Mouse (Mus musculus): ENCODE results near the gene Lypla2.
A peak's percentile ranks its signal among the peaks of the same experiment; 100 is the strongest.
"Not testable (repeated sequence)": the region's sequence is repeated elsewhere in the genome, so short reads cannot be mapped to it uniquely, and the experiment has no call there.

Lypla2 gene

DNA sequence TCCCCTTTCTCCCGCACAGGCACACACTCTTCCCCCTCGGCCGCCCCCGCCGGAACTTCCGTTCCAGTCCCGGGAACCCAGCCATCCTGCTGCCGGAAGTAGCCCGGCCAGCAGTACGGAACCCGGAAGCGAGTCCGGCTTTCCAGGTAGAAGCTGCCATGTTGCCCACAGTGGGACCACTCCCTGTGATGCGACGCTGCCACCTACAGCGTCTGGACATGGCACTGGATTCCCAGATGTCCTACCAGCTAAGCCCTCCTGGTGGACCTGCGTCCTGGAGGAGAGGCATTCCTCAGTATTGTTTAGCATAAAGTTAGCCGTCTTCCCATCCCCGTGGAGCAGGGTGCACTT lies at the start of gene Lypla2:
Lypla2 (minus strand) TSS at position 71 of the 351 bp plus-strand sequence.
- peak; percentile 92 for DNase-seq

DNA sequence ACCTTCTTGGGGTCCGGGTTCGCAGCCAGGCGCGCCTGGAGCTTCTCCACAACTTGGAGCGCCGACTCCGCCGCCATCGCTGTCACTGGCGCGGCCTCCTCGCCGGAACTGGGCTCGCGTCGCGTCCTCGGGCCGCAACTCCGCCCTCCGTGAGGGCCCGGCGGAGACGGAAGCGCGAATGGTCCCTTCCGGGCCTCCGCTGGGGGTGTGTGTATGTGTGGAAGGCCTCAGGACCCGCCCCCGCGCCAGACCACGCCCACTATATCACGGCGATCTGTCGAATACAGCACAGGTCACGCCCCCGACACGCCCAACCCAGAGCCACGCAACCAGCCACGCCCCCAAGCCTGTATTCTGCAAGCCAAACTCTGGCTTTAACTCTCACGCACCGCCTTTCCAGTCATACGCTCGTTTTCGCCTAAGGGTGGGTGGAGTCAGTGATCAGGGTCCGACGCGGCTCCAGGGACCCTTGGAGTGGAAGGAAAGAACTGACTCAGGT lies 49.2 kb upstream of the Lypla2 start, which contains the start of gene Eloa:
Eloa (minus strand) TSS at position 215 of the 499 bp plus-strand sequence.
- DNase-seq = peak; percentile 100

DNA sequence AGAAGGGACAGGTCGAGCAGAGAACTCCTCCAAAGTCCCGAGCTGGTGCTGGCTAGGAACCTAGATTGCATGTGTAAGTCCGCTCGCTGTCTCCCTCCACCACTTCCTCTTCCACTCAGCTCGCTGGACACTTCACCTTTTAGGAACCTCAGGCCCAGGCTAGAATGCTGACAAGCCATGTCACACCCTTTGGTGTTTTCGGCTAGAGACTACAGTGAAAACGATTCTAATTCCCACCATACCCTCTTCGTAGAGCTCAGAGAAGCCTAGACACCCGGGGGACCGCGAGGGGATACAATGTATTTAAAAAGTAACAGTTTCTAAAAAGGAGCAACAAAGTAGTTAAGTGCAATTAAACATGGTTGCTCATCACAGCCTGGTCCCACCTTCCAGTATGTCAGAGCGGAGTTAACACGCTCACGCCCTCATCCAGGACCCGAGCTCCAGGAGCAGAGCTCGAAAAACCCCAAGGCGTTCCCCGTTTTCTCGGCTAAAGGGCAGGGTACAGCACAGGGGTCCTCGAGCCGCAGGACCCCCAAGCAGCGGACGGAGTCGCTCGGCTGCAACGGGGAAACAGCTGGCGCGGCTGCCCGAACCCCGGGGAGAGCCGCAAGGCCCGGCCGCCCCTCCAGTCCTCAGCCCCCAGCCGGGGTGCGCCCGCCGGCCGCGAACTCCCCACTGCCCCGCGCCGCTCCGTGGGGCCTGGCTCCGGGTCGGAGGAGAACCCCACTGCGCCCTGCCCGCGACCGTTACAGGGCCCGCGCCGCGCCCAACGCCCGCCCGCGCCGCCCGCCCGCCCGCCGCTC lies 48.5 kb upstream of the Lypla2 start:
- peak; percentile 24 for DNase-seq

DNA sequence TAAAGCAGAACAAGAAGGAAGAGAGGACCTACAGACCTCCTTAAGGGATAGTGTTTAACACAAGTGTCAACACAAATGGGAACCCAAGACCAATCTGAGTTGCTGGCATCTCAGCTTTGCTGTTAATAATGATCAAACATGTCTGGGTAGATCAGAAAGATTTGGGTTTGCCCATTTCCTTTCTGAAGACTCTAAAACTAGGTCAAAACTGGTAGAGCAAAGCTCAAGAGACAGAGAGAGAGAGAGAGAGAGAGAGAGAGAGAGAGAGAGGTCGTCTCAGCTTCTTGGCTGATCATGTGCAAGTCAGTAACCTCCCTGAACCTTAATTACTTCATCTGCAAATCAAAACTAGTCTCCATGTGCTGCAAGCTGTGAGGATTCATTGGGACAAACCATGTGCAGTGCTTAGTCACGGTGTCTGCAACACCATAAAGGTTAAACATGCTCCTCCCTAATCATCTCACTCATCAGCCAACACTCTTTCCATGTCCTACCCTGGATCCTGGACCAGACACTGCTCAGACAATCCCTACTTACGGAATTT lies 43.7 kb upstream of the Lypla2 start:
- DNase-seq = no peak

DNA sequence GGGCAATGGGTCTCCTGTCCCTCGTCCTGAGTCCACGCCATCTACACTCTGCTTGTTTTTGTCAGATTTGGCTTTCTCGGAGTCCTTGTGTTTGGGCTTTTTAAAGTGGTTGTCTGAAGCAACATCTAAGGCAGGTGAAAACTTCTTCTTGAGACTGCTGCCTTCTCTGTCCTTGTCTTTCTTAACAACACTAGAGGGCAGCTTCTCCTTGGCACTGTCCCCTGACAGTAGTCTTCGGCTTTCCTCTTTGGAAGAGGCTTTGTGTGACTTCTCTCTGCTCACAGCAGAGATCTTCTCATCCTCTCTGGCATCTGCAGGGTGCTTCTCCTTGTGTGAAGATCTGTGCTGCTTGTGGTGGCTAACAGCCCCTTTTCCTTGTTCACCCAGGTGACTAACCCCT lies 38.2 kb upstream of the Lypla2 start:
- DNase-seq = no peak

DNA sequence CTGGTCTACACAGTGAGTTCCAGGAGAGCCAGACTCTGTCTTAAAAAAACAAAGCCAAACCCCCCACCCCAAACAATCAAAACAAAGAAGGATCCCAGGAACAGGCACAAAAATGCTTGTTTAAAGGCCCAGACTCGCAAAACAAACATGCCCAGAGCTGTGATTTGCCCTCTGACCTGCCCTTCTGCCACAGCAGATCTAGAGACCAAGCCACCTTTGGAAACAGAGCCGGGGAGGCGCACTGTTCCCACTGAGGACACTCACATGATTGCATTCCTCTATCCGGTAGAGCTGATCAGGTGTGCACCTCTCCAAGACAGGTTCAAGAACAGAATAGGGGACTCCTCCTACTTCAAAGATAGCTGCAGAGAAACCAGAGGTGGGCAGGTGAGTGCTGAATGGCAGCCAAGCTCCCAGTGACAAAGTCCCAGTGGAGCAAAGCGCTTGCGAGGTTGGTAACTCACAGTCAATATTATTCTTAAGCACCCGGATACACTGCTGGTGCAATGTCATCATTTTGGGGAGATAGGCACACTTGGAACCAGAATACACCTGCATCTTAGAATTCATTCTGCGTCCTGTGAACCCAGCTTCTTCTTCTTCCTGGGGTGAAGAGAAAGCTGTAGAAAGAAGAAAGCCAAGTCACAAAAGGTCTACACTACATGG lies 36.5 kb upstream of the Lypla2 start:
- DNase-seq = no peak

DNA sequence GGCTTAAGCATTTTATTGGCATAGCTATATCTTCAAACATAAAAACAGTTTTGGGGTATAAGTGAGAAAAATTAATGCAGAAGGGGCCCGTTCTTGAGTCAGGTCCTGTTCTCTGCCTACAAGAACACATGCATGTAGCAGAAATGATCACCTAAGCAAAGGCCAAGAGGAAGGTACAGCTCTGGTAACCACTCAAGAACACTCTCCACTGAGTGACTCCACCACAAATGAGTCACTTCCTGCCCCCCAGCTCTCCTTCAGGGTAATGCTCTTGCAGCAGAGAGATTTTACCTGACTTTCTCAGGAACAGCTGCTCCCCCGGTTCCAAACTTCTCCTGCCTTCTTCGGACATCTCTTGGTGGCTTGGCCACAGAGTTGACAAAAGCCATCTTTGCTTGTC lies 34.4 kb upstream of the Lypla2 start:
- DNase-seq = no peak

DNA sequence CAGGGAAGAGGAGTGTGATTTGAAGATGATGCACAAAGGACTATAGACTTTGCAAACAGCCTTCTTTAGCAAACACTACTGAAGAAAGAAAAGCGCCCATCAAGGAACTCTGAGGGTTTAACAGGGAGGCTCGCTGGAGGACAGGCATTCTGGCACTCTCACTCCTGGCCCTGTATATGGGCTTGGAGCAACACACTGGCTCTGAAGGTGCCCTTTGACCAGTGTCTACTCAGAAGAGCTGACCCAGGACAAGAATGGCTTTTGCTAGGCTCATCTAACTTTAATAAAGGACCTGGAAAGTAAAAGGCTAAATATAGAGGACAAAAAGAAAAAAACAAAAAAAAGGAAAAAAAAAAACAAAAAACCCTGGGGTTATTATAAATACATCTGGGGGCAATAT lies 32.5 kb upstream of the Lypla2 start:
- DNase-seq = no peak

DNA sequence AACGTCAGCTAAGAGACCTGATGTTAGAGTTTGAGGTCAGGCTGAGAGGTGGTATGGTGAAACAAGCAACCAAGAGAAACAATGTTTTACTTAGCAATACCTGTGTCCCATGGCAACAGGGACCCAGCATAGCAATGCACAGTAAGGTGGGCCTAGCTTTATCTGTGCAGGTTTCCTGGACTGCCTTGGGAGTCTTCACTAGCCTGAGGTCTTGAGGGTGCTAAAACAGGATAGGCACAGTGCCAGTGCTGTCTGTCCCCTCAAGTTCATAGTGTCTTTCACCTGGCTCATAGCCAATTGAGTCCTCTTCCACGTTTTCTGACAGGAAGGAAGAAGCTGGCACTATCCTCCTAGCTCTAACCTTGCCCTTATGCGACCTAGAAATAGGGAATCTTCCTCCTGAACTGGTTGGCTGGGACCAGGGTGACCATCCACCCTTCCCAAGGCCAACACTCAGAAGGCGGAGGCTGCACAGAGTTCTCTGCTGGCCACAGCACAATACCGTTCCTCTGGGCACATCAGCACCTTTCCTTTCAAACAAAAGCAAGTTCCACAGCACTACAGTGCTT lies 31.8 kb upstream of the Lypla2 start:
- DNase-seq = no peak

DNA sequence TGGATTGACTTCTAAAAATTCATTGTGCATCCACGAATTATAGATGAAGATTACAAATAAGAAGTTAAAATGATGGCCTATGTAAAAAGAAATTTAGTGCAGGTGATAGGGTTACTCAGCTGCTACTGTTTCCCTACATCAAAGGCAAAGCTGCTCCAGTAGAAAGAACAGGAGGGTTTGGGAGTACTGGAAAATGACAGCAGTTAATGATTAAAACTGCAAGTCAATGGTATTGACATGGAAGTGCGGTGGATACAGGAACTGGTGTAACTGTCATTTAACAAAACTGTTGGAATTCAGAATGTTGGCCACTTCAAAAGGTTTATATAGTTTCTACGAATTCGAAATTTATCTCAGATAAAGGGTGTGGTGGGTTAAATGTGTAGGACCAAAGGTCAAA lies 22.7 kb upstream of the Lypla2 start:
- DNase-seq = no peak

DNA sequence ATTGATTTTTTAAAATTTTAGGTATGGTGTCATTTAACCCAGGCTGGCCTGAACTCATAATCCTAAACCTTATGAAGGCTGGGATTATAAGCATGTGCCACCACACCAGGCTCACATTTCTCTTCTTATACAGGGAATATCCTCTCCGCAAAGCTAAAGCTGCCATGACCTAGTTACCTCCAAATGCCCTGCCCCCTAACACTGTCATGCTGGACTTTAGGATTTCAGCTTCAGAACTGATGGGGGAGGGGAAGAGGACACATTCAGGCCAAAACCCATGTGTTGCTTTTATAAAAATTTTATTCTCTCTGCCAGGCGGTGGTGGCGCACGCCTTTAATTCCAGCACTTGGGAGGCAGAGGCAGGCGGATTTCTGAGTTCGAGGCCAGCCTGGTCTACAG lies 21.5 kb upstream of the Lypla2 start:
- no peak for DNase-seq

DNA sequence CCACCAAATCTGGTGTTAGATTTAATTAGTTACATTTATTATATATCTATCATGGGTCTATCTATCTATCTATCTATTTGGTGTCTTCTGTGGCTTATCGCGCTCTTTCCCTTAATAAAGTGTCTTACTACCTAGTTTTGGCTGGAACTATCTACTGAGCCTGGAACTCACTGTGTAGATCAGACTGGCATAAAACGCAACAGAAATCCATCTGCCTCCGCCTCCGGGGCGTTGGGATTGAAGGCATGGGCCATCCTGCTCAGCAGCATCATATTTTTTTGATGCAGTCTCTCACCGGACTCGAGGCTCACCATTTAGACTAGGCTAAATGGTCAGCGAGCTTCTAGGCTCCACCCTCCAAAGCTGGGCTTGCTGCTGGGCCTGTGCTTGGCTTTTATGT lies 15.3 kb upstream of the Lypla2 start:
- peak; percentile 18 for DNase-seq

DNA sequence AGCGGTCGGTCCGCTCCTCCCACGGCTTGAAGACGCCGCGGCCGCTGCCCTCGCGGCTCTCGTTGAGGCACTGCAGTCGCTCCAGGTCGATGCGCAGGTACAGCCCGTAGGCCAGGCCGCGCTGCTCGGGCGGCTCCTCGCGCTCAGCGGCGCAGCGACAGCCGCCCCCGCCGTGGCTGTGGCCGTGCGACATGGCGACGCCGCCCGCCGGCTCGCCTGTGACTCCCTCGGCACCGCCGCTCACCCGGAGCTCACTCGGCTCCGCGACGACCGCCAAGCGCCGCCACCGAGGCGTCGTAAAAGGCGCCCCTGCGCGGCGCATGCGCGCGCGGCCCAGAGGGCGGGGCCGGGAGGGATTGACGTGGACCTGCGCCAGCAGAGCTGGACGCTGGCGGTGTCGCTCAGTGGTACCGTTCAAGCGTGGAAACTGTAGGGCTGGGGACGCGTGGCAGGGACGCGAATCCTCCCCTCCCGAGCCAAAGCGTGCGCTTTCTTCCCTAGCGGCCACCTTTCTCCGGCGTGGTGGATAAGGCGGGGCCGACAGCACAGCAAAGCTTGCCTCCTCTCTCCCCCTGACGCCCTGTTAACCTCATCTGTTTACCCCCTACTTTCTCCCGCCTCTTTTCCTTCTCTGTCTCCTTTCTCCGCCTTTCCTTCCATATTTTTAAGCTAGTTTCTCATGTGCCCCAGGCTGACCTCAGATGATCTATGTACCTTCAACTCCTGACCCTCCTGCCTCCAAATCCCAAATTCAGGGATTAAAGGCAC lies 14.7 kb upstream of the Lypla2 start, which contains the start of gene Pithd1:
Pithd1 (minus strand) TSS at position 322 of the 768 bp plus-strand sequence.
- DNase-seq = peak; percentile 96

DNA sequence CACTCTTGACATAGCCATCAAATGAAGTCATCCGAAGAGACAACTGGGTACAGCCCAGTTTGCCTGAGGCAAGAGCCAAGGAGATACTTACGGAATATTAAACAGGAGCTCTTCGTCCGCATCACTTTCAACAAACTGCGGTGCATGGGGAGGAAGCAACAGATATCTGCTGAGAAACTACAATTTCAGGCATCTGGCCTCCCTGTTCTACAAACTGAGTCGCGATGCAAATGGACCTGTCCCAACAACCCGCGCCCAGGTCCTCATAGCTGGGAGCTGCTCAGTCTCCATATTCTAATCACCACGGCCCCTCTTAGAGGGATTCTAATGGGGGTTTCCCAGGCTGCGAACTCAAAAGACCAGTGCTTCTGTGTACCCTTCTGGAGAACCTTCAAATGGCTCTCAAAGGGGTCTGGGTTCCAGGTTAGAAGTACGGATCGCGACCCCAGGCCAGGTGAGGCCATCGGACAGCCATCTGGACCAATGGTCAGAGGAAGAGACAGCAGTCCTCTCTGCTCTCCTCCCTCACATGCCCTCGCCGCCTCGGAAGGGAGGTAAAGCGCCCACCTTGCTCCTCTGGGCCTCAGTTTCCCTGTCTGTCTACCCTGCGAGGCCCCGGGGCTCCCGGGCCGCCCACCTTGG lies 14.0 kb upstream of the Lypla2 start:
- peak; percentile 23 for DNase-seq

DNA sequence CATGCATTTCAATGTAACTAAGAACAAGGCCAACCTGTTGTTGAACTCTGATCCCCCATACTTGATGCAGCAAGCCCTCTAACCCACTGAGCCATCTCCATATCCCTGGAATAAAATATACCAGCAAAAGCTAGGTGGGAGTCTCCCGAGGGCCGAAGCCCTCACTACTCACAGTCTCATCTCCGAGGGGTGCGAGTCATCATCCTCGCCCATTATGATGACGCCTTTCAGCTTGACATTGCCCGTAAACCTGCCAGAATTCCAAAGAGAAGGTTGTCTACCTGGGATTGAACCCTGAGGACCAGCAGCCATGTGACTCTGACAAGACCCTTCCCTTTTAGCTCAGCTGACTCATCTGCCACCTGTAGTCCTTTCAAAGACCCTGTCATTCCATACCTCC lies 13.3 kb upstream of the Lypla2 start:
- DNase-seq = no peak

DNA sequence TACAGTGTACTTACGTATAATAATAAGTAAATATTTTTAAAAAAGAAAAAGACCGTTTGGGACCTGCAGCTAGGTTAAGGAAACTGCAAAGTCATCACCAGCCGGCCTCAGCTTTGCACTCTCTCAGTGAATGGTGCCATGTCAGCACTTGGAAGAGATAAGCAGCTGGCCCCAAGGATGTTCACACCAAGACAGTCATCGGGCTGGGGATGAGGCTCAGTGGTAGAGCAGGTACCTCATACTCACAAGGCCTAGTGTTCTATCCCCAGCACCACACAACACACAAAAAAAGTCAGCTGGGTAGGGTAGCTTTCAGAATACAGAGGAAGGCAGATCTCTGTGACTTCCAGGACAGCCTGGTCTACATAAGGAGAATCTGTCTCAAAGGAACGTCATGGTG lies 12.8 kb upstream of the Lypla2 start:
- DNase-seq = no peak

DNA sequence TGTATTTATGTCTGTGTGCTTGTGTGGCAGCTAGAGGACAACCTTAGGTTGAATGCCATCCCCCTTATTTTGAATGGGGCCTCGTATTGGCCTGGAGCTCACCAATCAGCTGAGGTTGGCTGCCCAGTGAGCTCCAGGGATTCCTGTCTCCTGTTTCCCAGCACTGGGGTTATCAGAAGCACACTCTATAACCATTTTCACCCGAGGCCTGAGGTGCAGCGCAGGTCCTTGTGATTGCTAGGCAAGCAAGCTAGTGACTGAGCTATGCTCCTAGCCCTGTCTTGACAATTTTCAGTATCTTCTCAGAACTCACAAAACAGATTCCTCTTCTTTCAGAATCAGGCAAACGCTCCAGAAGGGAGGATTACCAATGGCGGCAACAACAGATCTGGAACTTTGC lies 12.1 kb upstream of the Lypla2 start:
- DNase-seq = no peak

DNA sequence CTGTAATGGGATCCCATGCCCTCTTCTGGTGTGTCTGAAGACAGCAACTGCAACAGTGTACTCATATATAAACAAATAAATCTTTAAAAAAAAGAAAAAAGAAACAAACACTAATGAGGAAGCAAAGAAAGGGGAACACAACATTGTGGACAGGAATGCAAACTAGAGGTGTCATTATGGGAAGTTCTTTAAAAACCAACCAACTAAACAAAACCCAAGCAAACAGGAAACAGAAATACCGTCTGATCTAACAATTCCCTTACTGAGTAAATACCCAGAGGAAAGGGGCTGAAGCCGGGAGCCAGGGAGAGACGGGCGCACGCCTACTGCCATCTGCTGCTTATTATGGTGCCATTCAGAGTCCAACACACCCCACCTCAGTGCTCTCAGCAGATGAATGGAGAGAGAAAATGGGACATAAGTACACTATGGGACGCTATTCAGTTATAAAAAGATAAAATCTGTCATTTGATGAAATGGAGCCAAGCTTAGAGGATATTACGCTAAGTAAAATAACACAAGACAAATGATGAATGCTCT lies 9.2 kb upstream of the Lypla2 start:
- no peak for DNase-seq

DNA sequence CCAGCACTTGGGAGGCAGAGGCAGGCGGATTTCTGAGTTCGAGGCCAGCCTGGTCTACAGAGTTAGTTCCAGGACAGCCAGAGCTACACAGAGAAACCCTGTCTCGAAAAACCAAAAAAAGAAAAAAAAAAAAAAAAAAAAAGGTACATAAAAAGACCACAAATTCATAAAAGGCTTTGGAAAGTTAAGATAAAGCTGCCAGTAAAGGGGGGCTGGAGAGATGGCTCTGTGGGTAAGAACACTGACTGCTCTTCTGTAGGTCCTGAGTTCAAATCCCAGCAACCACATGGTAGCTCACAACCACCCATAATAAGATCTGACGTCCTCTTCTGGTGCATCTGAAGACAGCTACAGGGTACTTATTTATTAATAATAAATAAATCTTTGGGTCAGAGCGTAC lies 7.8 kb upstream of the Lypla2 start:
- not testable (repeated sequence) for DNase-seq

DNA sequence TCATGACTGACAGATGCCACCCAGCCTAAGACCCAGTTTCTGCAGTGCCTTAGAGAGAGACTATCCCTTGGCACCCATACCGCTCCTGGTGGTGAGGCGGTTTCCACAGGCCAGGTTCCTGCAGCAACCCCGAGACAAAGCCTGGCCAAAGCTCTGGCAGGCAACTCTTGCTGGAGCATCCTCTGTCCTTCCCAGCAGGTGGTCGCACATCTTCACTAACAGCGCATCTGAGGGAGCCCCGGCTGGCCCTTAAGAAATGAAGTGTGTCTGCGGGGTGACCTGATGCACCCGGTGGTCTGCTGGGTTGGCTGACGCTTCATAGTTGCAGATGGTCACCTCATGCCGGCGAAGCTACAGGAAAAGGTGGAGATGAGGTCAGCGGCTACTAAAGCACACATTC lies 3.7 kb upstream of the Lypla2 start:
- no peak for DNase-seq

DNA sequence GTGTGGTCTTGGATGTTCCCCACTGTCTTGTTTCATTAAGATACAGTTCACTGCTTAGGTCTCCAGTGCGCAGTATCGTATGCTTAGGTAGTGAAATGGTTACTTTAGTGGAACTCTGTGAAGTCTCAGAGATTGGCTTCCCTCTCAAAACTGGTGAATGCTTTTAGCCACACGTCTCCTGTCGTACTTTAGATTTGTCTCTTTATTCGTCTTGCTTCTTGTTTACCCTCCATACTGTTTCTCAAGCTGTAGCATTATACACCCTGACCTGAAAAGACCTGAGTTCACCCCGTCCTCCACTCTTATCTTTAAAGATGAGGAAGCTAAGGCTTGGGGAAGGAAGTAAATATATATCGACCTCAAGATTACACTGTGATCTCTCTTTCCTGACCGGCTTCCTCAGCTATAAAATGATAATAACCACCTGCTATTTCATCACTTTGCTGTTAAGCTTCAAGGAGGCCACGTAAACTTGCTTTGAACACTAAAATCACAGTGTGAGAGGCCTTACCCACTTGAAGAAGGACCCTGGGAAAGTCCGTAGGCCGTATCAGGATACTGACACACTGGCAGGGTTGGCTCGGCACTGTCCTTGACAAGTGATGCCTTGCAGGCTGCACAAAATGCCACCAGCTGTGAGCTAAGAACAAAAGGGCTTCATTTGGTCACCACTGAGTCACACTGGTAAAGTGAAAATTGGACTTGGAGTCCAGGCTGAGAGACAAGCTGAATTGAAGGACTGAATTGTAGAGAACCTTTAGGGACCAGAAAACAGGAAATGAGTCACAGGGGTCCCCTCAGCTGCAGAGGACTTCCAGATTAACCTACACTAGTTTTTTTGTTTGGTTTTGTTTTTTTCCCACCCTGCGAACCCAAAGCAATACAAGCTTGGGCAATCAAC lies 735 bp upstream of the Lypla2 start:
- DNase-seq = no peak

Data from embryo, embryonic 11 days (tissue).